Mouse (Mus musculus): Measurements from ENCODE around the gene Cab39l. TPM values are rescaled to one million over a fixed set of nuclear protein-coding genes. Genes with fewer than 3 reads are reported as not detected.
"Not testable (repeated sequence)": the region's sequence is repeated elsewhere in the genome, so short reads cannot be mapped to it uniquely, and the experiment has no call there.

Cab39l gene
- polyA plus RNA-seq (2016; fragmentation: Nextera tagmentation; extraction: Ambion mirVana): 26.9 and 30.6 TPM in 2 replicates

- H3K27ac ChIP-seq: no peak within 1 kb of the TSS; the same call in 1 of the 2 replicates
- H3K4me2 ChIP-seq (replicated peaks): peak within 1 kb of the TSS; percentile 77
- peaks cover 6% of the 10 kb centered on the region for H3K4me1 ChIP-seq
- peak within 1 kb of the TSS; percentile 68 for H3K4me3 ChIP-seq
- peak; percentile 100 for ATAC-seq (ENCODE audit: low FRiP score, low read depth)
- no peaks in the 10 kb centered on the region for H3K9me3 ChIP-seq
- H3K27me3 ChIP-seq (replicated peaks): no peaks in the 10 kb centered on the region
- no peaks in the 10 kb centered on the region for H3K36me3 ChIP-seq
- under 1% methylated on average over 66 of the region's 66 CpGs for WGBS
- H3K9ac ChIP-seq: peak within 1 kb of the TSS; percentile 74
Measured at GRCm38 (mm10) chr14:59440558-59441471, at the start of gene Cab39l, which contains the start of gene Setdb2. TSS of gene Cab39l (plus strand) at chr14:59440972. TSS of gene Setdb2 (minus strand) at chr14:59440884.

- no peak within 1 kb of the TSS for H3K9ac ChIP-seq
- H3K27me3 ChIP-seq (replicated peaks): no peaks in the 10 kb centered on the region
- WGBS: 87% methylated on average over 3 of the region's 3 CpGs
- no peaks in the 10 kb centered on the region for H3K9me3 ChIP-seq
- H3K4me2 ChIP-seq (replicated peaks): no peak within 1 kb of the TSS
- no peaks in the 10 kb centered on the region for H3K4me1 ChIP-seq
- H3K27ac ChIP-seq: no peak within 1 kb of the TSS
- no peak within 1 kb of the TSS for H3K4me3 ChIP-seq
- no peak for ATAC-seq (ENCODE audit: low FRiP score, low read depth)
- H3K36me3 ChIP-seq: 0 out of 2 replicates have a peak, but pooled peaks cover 2% of the 10 kb centered on the region
Measured at GRCm38 (mm10) chr14:59395281-59395680, 45.5 kb upstream of the Cab39l start, which contains the start of gene Phf11c. TSS of gene Phf11c (minus strand) at chr14:59395381.

- H3K27ac ChIP-seq: no peak overlapping the region
- WGBS: 87% methylated on average over 2 of the region's 2 CpGs
- no peaks in the 10 kb centered on the region for H3K9me3 ChIP-seq
- H3K27me3 ChIP-seq (replicated peaks): no peaks in the 10 kb centered on the region
- no peak for ATAC-seq (ENCODE audit: low FRiP score, low read depth)
- no peaks in the 10 kb centered on the region for H3K4me1 ChIP-seq
- no peak overlapping the region for H3K4me3 ChIP-seq
- H3K4me2 ChIP-seq (replicated peaks): no peak overlapping the region
- no peak overlapping the region for H3K9ac ChIP-seq
- peaks cover 9% of the 10 kb centered on the region; the same call in 1 of the 2 replicates for H3K36me3 ChIP-seq
Measured at GRCm38 (mm10) chr14:59396999-59397398, 43.8 kb upstream of the Cab39l start.

- not testable (repeated sequence) for H3K4me3 ChIP-seq; H3K9ac ChIP-seq; H3K4me1 ChIP-seq; H3K4me2 ChIP-seq (replicated peaks); H3K27me3 ChIP-seq (replicated peaks); H3K27ac ChIP-seq; ATAC-seq (ENCODE audit: low FRiP score, low read depth); H3K9me3 ChIP-seq
- WGBS: 95% methylated on average over 2 of the region's 2 CpGs
- H3K36me3 ChIP-seq: peaks cover 15% of the 10 kb centered on the region; the same call in 1 of the 2 replicates
Measured at GRCm38 (mm10) chr14:59414979-59415378, 25.8 kb upstream of the Cab39l start.

GRCm38 (mm10) chr14:59418171-59418570, 22.6 kb upstream of the Cab39l start:
- 88% methylated on average over 4 of the region's 4 CpGs for WGBS
- ATAC-seq (ENCODE audit: low FRiP score, low read depth): no peak
- H3K36me3 ChIP-seq: peaks cover 15% of the 10 kb centered on the region; the same call in 1 of the 2 replicates
- H3K4me2 ChIP-seq (replicated peaks): no peak overlapping the region
- no peak overlapping the region for H3K9ac ChIP-seq
- H3K4me3 ChIP-seq: no peak overlapping the region
- no peak overlapping the region for H3K27ac ChIP-seq
- no peaks in the 10 kb centered on the region for H3K27me3 ChIP-seq (replicated peaks)
- H3K4me1 ChIP-seq: no peaks in the 10 kb centered on the region
- H3K9me3 ChIP-seq: no peaks in the 10 kb centered on the region

GRCm38 (mm10) chr14:59422912-59423663, 17.7 kb upstream of the Cab39l start:
- no peak for ATAC-seq (ENCODE audit: low FRiP score, low read depth)
- Histone ChIP-seq H3K4me1 (no peaks in the 10 kb centered on the region), H3K27ac (no peak overlapping the region), H3K27me3 (replicated peaks) (no peaks in the 10 kb centered on the region), H3K4me2 (replicated peaks) (no peak overlapping the region), H3K9ac (no peak overlapping the region), H3K36me3 (no peaks in the 10 kb centered on the region), H3K9me3 (no peaks in the 10 kb centered on the region), H3K4me3 (no peak overlapping the region)
- 86% methylated on average over 11 of the region's 11 CpGs for WGBS

- WGBS: 91% methylated on average over 1 of the region's 1 CpGs
- Histone ChIP-seq H3K9me3 (no peaks in the 10 kb centered on the region), H3K4me2 (replicated peaks) (no peak overlapping the region), H3K36me3 (no peaks in the 10 kb centered on the region), H3K4me1 (no peaks in the 10 kb centered on the region), H3K27ac (no peak overlapping the region), H3K4me3 (no peak overlapping the region), H3K9ac (no peak overlapping the region), H3K27me3 (replicated peaks) (no peaks in the 10 kb centered on the region)
- ATAC-seq (ENCODE audit: low FRiP score, low read depth): no peak
Measured at GRCm38 (mm10) chr14:59430556-59430955, 10.2 kb upstream of the Cab39l start.

GRCm38 (mm10) chr14:59433902-59434301, 6.9 kb upstream of the Cab39l start:
- ATAC-seq (ENCODE audit: low FRiP score, low read depth): no peak

GRCm38 (mm10) chr14:59435206-59435605, 5.6 kb upstream of the Cab39l start:
- H3K27ac ChIP-seq: no peak overlapping the region
- no peak for ATAC-seq (ENCODE audit: low FRiP score, low read depth)

More at GRCm38 (mm10) chr14:59433902-59434301, 6.9 kb upstream of the Cab39l start:
- Histone ChIP-seq H3K9ac (no peak overlapping the region), H3K9me3 (no peaks in the 10 kb centered on the region), H3K4me2 (replicated peaks) (no peak overlapping the region), H3K36me3 (no peaks in the 10 kb centered on the region), H3K4me1 (no peaks in the 10 kb centered on the region), H3K4me3 (no peak overlapping the region), H3K27ac (no peak overlapping the region), H3K27me3 (replicated peaks) (no peaks in the 10 kb centered on the region)
- 75% methylated on average over 2 of the region's 2 CpGs for WGBS

GRCm38 (mm10) chr14:59437398-59437797, 3.4 kb upstream of the Cab39l start:
- WGBS: 92% methylated on average over 3 of the region's 3 CpGs
- ATAC-seq (ENCODE audit: low FRiP score, low read depth): no peak
- H3K4me2 ChIP-seq (replicated peaks): no peak overlapping the region
- no peaks in the 10 kb centered on the region for H3K9me3 ChIP-seq
- H3K9ac ChIP-seq: no peak overlapping the region
- H3K36me3 ChIP-seq: no peaks in the 10 kb centered on the region
- H3K27me3 ChIP-seq (replicated peaks): no peaks in the 10 kb centered on the region
- no peak overlapping the region for H3K27ac ChIP-seq
- H3K4me1 ChIP-seq: peaks cover 6% of the 10 kb centered on the region
- no peak overlapping the region for H3K4me3 ChIP-seq

More at GRCm38 (mm10) chr14:59435206-59435605, 5.6 kb upstream of the Cab39l start:
- Histone ChIP-seq H3K27me3 (replicated peaks) (no peaks in the 10 kb centered on the region), H3K36me3 (no peaks in the 10 kb centered on the region), H3K4me2 (replicated peaks) (no peak overlapping the region), H3K4me1 (peaks cover 6% of the 10 kb centered on the region), H3K4me3 (no peak overlapping the region), H3K9ac (no peak overlapping the region), H3K9me3 (no peaks in the 10 kb centered on the region)

GRCm38 (mm10) chr14:59438505-59438904, 2.3 kb upstream of the Cab39l start:
- Histone ChIP-seq H3K27me3 (replicated peaks) (no peaks in the 10 kb centered on the region), H3K9me3 (no peaks in the 10 kb centered on the region), H3K36me3 (no peaks in the 10 kb centered on the region), H3K4me3 (no peak overlapping the region), H3K27ac (no peak overlapping the region), H3K4me2 (replicated peaks) (no peak overlapping the region), H3K9ac (no peak overlapping the region), H3K4me1 (peaks cover 6% of the 10 kb centered on the region)
- no peak for ATAC-seq (ENCODE audit: low FRiP score, low read depth)
- WGBS: 88% methylated on average over 2 of the region's 2 CpGs

GRCm38 (mm10) chr14:59440039-59440438, 733 bp upstream of the Cab39l start:
- H3K9ac ChIP-seq: peak overlapping the region; percentile 74; the same call in 1 of the 2 replicates
- no peaks in the 10 kb centered on the region for H3K27me3 ChIP-seq (replicated peaks)
- WGBS: 16% methylated on average over 7 of the region's 7 CpGs
- H3K36me3 ChIP-seq: no peaks in the 10 kb centered on the region
- peaks cover 6% of the 10 kb centered on the region for H3K4me1 ChIP-seq
- peak overlapping the region; percentile 77 for H3K4me2 ChIP-seq (replicated peaks)
- no peaks in the 10 kb centered on the region for H3K9me3 ChIP-seq
- no peak overlapping the region for H3K27ac ChIP-seq
- H3K4me3 ChIP-seq: peak overlapping the region; percentile 68
- ATAC-seq (ENCODE audit: low FRiP score, low read depth): peak; percentile 8; the same call in 1 of the 2 replicates

Data from neural tube, embryonic 12.5 days (tissue).